Mouse (Mus musculus): ENCODE data around the gene Nutf2-ps1.

DNA sequence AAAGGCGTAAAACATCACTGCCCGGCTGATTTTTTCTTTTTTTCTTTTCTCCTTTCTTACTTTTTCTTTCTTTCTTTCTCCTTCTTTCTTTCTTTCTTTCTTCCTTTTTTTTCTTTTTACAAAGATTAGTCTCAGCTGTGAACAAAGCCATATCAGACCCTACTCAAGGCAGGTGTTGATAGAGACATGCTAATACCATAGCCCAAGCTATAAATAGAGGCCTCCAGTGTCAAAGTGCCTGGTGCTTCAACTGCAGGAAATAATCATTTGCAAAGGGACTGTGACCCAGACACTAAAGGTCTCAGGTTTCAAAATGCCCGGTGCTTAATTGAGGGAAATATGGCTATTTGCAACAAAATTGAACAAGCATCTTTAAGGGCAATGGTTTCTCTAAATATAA is 20.3 kb downstream of the Nutf2-ps1 start:
- no peak for TF ChIP-seq CTCF (IDR thresholded peaks at IDR 0.05; ENCODE audit: low read depth)
- TF ChIP-seq EP300 (IDR thresholded peaks at IDR 0.05; ENCODE audit: low read depth) = no peak
